Mouse (Mus musculus) ES-E14 (cell line): ENCODE results near the gene Ush2a.

Source experiments
- CHD2 ChIP-seq: IDR thresholded peaks from 2 replicates; pipeline ENCODE4 v1.6.1; 2014; ENCODE audit warnings: mild to moderate bottlenecking, low read depth, low read length, inconsistent platforms
- MAFK ChIP-seq: IDR thresholded peaks from 2 replicates; pipeline ENCODE4 v1.6.1; 2014; ENCODE audit warnings: mild to moderate bottlenecking, low read depth, low read length, inconsistent platforms; ENCODE audit not compliant: insufficient read depth

DNA sequence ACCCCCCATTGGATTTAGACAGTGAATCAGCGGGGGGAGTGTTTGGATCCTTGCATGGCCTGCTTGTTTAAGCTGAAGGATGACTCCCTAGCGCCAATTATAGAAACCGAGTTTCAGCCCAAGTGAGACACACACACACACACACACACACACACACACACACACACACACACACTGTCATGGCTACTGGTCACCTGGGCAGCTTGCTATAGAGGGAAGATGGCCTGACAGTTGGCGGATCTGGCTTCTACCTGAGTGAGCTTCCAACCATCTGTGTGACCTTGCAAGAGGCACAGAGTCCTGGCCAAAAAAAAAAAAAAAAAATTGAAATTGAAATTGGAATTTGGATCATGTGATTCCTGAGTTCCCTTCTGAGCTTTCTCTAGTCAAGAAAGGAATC lies 690.7 kb downstream of the Ush2a start:
- TF ChIP-seq CHD2 (no peak), MAFK (no peak)
